Mouse (Mus musculus) thymus, postnatal 14 days (tissue): ENCODE measurements around the gene Lgr6.

Experiments used
- DNase-seq: peaks from one replicate; pipeline ENCODE4 v3.0.0; 2021

Gene Lgr6

DNA sequence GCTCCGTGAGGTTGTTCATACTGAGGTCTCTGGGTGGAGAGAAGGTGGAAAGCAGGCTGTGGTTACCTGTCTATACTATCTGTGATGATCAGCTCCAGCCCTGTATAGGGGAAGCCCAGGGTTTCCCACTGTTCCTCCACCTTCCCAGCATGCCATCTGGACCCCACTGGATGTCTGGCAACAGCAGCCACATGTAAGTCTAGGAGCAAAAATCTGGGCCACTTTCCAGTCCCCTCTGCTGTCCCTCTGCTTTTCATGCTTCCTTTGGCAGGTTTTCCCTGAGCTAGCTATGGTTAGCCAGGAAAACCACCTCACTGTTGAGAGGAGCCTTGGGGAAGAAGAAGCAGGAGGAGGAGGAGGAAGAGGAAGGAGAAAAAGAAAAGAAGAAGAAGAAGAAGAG is 29.8 kb downstream of the Lgr6 start:
- DNase-seq: no peak

- DNase-seq: no peak
Measured at GRCm38 (mm10) chr1:135072643-135073042, 32.4 kb downstream of the Lgr6 start.

DNA sequence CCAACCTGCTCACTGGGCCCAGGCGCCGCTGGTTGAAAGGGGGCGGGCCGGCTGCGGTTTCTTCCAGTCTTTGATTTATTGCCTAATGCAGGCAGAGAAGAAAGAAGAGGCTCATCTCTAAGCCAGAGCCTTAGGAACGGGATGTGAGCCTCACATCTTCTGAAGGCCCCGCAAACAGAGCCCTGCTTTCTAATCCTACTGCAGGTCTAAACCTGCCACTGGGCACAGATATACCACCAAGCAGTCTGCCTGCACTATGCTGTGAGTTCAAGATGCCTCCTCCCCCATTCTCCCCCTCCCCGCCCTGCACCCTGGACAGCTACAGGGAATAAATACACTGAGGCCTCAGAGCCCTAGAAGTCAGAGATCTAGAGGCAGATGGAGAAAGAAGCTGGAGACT is 35.2 kb downstream of the Lgr6 start:
- no peak for DNase-seq

DNA sequence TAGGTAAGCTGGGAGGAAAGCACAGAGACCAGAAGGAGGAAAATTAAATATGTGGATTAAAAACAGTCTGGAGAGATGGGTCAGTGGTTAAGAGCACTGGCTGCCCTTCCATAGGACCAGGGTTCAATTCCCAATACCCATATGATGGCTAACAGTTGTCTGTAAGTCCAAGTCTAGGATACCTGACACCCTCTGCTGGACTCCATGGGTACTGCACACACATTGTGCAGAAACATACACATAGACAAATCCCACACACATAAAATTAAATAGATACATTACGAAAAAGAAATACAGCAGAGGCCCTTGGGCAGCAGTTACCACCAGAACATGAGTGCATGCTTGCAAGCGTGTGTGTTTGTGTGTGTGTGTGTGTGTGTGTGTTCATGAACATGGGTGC is 40.6 kb downstream of the Lgr6 start:
- DNase-seq: no peak

DNA sequence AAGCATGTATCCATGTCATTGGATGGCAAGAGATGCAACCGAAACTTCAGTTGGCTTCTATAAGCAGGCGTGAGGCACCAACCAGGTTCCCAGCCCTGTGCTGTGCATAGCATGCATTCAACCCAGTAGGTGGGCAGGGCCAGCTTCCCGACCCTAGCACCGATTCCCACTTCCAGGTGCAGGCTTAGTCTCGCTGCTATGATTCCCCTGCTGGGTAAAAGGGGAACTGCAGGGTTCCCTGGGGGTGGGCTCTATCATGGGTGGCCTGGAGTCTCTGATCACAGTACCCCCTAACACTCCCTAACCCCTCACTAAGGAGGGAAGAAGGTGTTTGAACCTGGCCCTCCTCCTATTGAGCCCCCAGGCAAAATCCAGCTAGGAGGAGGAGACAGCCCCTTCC is 42.1 kb downstream of the Lgr6 start:
- peak; percentile 22 for DNase-seq

DNA sequence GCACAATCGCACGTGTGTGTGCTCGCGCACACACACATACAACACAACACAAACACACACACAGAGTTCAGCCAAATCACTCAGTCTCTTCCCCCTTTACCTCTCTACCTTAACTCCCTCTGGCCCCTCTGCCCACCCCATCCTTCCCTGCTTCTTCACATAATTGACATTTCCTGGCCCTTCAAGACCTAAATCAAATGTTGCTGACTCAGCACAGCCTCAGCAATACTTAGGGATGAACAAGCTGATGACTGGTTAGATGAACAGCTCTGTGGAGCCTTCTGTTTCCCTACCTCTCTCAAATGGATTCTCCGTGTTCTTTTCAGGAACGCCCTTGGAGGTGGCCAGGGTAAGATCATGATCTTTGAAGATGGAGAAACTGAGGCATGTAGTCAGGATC is 43.8 kb downstream of the Lgr6 start:
- no peak for DNase-seq

DNA sequence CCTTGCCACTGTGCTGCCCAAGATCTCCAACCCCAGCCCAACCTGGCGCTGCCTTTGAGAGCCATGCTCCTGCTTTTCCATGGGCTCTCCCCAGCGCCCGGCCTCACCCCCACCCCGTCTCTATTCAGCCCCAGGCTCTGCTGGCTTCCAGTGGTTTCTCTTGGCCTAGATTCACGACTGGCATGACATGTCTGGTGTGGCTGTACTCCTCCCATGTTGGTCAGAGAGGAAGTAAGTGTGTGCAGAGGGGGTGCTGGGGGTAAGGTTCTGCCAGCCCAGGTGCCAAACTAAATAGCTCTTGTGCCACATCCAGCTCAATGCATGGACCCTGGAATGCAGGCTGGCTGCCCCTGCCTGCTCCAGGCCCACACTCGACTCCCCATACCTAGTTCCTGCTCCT is 44.9 kb downstream of the Lgr6 start:
- DNase-seq: no peak

GRCm38 (mm10) chr1:135056901-135057300 is 48.2 kb downstream of the Lgr6 start:
- no peak for DNase-seq

- no peak for DNase-seq
Measured at GRCm38 (mm10) chr1:135054121-135054520, 51.0 kb downstream of the Lgr6 start.

- no peak for DNase-seq
Measured at GRCm38 (mm10) chr1:135044439-135044838, 60.6 kb downstream of the Lgr6 start.

DNA sequence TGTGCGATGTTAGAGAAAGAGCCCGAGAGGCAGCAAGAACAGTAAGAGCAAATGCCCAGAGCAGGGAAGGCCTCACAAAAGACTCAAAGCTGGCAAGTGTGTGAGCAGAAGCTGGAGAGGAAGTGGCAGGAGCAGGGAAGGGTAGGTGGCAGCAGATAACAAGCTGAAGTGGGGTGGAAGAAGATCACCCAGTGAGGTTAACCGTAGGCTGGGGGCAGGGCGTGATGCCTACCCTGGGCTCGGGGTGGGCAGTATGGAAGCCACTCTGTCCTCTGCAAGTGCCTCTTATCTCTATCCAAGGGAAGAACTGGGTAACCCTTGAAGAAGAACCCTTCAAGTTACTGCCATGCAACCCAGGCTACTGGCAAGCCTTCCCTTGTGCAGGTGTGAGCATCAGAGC is 68.8 kb downstream of the Lgr6 start:
- peak; percentile 35 for DNase-seq

GRCm38 (mm10) chr1:135032658-135033057 is 72.4 kb downstream of the Lgr6 start:
- DNase-seq: no peak

GRCm38 (mm10) chr1:135030121-135030520 is 75.0 kb downstream of the Lgr6 start:
- DNase-seq: peak; percentile 12

GRCm38 (mm10) chr1:135026275-135026674 is 78.8 kb downstream of the Lgr6 start:
- DNase-seq: no peak

DNA sequence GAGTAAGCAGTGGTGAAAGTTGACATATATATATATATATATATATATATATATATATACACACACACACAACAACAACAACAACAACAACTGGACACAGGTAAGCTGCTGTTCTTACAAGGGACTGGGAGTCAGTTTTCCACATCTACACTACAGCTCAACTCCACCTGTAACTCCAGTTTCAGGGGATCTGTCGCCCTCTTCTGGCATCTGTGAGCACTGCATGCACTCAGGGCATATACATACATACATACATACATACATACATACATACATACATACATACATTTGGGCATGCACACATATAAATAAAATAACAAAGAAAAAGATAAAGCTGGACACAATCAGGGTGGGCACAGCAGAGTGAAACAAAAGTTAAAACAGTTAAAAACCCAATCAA is 81.5 kb downstream of the Lgr6 start:
- no peak for DNase-seq

DNA sequence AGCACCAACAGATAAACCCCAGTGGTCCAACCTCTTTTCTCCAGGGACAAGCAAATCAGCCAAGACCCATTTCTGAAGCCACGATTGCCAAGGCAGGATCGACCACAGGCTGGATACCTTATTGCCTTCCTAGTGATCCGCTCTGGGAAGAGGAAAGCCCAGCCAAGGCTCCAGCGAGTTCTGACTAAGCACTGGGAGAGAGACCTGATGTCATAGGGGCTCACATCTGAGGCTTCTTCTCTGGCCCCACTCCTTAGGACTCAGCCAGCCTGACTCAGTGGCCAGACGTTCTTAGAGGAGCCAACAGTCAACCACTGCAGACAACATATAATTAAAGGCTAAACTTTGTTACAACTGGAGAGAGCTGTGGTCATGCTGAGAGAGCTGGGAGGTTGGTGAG is 83.1 kb downstream of the Lgr6 start:
- no peak for DNase-seq

DNA sequence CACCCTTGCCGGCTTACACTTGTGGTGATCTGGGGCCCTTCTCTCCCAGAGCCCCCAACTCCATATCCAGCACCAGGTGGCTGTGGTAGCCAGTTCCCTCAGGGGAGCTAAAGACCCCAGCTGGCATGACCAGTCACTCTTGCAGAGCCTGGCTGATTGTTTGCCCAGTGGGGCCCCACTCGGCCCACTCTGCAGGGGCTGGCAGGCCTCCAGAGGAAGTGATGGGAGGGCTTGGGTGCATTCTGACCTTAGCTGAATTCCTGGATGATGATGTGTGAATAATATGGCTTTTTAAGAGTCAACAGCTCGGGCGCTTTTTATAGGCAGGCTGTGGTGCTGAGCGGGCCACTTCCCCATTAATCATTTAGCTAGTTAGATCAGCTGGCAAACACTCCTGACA is 84.1 kb downstream of the Lgr6 start:
- DNase-seq: no peak

- no peak for DNase-seq
Measured at GRCm38 (mm10) chr1:135020281-135020940, 84.7 kb downstream of the Lgr6 start.

DNA sequence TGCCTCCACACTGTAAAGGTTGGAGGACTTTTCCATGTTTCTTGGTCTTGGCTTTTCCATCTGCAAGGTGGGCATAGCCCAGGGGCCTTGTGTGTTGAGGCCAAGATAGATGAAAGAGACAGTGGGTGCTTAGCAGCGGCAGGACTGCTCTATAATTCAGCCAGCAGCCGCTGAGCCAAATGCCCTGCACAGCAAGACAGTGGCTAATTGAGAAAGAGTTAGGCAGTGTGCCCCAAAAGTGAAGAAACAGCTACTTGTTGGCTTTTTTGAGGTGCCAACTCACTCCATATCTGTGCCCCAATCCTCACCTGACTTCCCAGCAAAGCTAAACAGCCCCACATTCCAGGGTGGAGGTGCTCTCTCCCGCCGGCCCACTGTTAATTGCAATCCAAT is 85.3 kb downstream of the Lgr6 start:
- no peak for DNase-seq

DNA sequence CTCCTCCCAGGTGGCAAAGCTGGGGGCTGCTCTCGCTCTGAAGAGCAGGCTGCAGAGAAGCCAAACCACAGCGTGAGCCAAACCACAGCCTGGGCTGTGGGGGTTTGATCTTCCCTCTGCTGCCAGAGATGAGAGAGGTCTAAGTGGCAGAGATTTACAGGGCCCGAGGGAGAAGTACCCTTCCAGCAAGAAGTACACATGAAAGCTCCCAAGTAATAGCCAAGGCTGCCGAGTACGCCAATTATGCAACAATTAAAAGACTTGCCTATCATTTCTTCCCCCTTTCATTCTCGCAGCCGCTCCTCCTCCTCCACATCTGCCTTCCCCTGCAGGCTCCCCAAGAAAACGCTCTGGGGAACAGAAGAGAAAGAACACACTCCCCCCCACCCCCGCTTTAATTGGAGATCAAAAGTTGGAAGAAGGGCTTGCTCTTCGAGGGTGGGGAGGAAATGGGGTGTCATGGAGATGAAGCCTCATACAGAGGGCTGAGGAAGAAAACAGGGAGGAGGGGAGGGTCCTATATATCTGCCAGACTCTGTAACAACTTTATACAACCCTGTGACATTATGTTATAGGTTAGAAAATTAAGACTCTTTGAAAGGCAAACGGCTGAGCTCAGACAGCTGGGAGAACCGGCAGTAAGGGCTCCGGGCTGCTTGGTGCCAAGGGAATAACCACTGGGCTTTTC is 85.8 kb downstream of the Lgr6 start:
- DNase-seq: peak; percentile 40

DNA sequence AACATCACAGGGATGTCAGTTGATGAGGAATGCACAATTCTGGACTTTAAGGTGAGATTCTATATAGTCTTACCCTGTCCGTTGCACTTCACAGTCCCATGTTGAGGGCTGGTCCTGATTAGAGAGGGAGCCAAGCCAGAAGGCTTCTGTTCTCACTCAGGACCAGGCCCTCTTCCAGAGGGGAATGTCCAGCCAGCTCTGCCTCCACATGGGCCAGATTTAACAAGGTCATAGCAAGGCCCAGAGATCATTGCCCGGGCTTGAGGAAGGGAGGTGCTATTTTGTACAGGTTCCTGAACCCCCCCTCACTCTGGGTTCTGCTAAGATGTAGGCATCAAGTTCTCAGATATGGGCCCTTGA is 87.4 kb downstream of the Lgr6 start:
- no peak for DNase-seq

GRCm38 (mm10) chr1:135016907-135017655 is 88.0 kb downstream of the Lgr6 start:
- no peak for DNase-seq

GRCm38 (mm10) chr1:135014921-135015445 is 90.1 kb downstream of the Lgr6 start:
- DNase-seq: no peak

- DNase-seq: no peak
Measured at GRCm38 (mm10) chr1:135012472-135012871, 92.6 kb downstream of the Lgr6 start.
